Mouse (Mus musculus) olfactory bulb, adult 2 months (tissue): ENCODE measurements around the gene Tmem160.

Experiments used
- CTCF ChIP-seq: fragments of 200-500 bp; IDR thresholded peaks from 2 replicates; pipeline ENCODE4 v1.5.1; 2012; ENCODE audit warnings: low read depth, mild to moderate bottlenecking, low read length, moderate library complexity; ENCODE audit not compliant: insufficient read depth
- POLR2A ChIP-seq: fragments of 200-500 bp; IDR thresholded peaks from 2 replicates; pipeline ENCODE4 v1.6.1; 2012; ENCODE audit warnings: mild to moderate bottlenecking, low read depth, low read length, moderate library complexity; ENCODE audit not compliant: insufficient read depth

GRCm38 (mm10) chr7:16461151-16461550, 8.6 kb downstream of the Tmem160 start:
- TF ChIP-seq CTCF (no peak), POLR2A (no peak)
